Mouse (Mus musculus): Measurements from ENCODE around the gene Rpl6. TPM values are rescaled to one million over a fixed set of nuclear protein-coding genes. Genes with fewer than 3 reads are reported as not detected.
A peak's percentile ranks its signal among the peaks of the same experiment; 100 is the strongest.

Gene Rpl6
- 453 and 464 TPM in 2 replicates for polyA plus RNA-seq (2015; fragmentation: Nextera tagmentation; extraction: Ambion mirVana)

DNA sequence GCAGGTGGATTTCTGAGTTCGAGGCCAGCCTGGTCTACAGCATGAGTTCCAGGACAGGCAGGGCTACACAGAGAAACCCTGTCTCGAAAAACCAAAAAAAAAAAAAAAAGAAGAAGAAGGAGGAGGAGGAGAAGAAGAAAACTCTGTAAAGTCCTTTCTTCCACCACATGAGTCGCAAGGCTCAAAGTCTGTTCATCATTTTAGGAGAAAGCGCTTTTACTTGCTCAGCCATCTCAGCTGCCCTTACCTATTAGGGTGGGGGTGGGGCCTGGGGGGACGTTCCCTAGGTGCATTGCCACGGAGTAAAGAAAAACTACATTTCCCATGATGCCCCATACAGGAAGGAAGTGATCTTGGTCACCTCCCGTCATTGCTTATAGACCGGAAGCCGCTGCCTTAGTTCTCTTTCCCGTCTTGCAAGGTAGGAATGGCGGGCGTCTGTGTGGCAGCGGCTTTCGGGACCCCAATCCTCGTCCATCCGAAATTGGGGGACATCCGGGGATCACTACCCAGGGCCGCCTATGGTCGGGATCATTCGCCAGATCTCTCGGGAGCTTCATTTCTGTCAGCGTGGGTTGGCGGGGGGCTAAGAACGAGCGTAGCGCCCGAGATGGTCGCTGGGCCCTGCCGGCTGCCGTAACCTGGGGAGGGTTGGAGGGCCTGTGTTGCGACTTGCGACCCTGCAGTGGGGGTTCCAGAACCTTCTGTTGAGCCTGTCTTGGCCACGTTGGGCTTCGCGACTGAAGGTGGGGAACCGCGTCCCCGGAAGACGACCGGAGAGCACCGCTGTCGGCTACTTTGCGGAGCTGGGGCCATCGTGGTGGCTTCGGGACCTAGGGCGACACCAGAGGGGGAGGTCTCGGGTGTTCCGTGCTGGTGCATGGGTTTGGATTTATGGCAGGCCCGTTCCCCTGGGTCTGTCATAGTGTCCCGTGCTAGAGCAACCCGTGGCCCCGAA is at the start of gene Rpl6:
Gene Rpl6 (plus strand): TSS at position 350 of the 958 bp plus-strand sequence.
- 0 out of 2 replicates have a peak, but pooled peaks have one; percentile 2 for TF ChIP-seq CTCF (IDR thresholded peaks at IDR 0.05; ENCODE audit: low read depth)
- TF ChIP-seq EP300 (optimal IDR thresholded peaks at IDR 0.05), result no peak
- Histone ChIP-seq H3K4me1 (replicated peaks; ENCODE audit: control insufficient read depth, insufficient read depth) (no peaks in the 10 kb centered on the region; the same call in 1 of the 2 replicates), H3K36me3 (ENCODE audit: control insufficient read depth, insufficient read depth, low read length) (peaks cover 21% of the 10 kb centered on the region), H3K4me3 (ENCODE audit: low read depth, low read length) (peak within 1 kb of the TSS; percentile 95), H3K9me3 (ENCODE audit: control insufficient read depth, low read length) (no peaks in the 10 kb centered on the region), H3K9ac (ENCODE audit: low read length) (peak within 1 kb of the TSS; percentile 99), H3K4me2 (replicated peaks; ENCODE audit: low read depth) (peak within 1 kb of the TSS; percentile 70), H3K27me3 (ENCODE audit: control insufficient read depth, insufficient read depth, low read length) (no peaks in the 10 kb centered on the region), H3K27ac (replicated peaks) (peak within 1 kb of the TSS; percentile 84)
- peak; percentile 79 for DNase-seq (ENCODE audit: low spot score)
- under 1% methylated on average over 52 of the region's 52 CpGs for WGBS
- peak; percentile 89 for ATAC-seq (ENCODE audit: low FRiP score, low TSS enrichment)

DNA sequence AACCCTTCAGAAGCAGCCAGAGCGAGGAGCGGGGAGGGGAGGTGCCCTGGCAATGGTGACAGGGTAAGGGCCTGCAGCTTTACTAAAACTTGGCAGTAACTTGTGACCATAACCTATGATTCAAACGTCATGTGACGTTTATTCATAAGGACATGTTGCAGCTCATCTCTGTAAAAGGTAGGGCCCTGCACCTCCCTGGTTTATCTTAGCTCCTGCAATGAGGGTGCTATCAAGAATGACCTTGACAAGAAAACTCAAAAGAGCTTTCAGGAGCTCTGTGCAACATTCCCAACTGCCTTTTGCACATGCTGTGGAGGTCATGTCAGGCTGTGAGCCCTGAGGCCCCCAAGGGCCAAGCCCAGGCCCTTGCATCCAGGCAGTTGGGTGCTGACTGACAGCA is 48.2 kb upstream of the Rpl6 start:
- Histone ChIP-seq H3K4me1 (replicated peaks; ENCODE audit: control insufficient read depth, insufficient read depth) (no peaks in the 10 kb centered on the region), H3K27ac (replicated peaks) (no peak overlapping the region), H3K9ac (ENCODE audit: low read length) (no peak overlapping the region), H3K9me3 (ENCODE audit: control insufficient read depth, low read length) (no peaks in the 10 kb centered on the region), H3K36me3 (ENCODE audit: control insufficient read depth, insufficient read depth, low read length) (peaks cover 8% of the 10 kb centered on the region; the same call in 1 of the 2 replicates), H3K27me3 (ENCODE audit: control insufficient read depth, insufficient read depth, low read length) (no peaks in the 10 kb centered on the region), H3K4me3 (ENCODE audit: low read depth, low read length) (no peak overlapping the region), H3K4me2 (replicated peaks; ENCODE audit: low read depth) (no peak overlapping the region)
- ATAC-seq (ENCODE audit: low FRiP score, low TSS enrichment), result no peak
- TF ChIP-seq EP300 (optimal IDR thresholded peaks at IDR 0.05) (no peak), CTCF (IDR thresholded peaks at IDR 0.05; ENCODE audit: low read depth) (no peak)
- WGBS, result 88% methylated on average over 4 of the region's 4 CpGs
- DNase-seq (ENCODE audit: low spot score), result no peak

- no peak for DNase-seq (ENCODE audit: low spot score)
Observed at GRCm38 (mm10) chr5:121157017-121157416, 47.3 kb upstream of the Rpl6 start.

GRCm38 (mm10) chr5:121157489-121157888 is 46.8 kb upstream of the Rpl6 start:
- H3K4me2 ChIP-seq (replicated peaks; ENCODE audit: low read depth), result no peak overlapping the region
- no peak for DNase-seq (ENCODE audit: low spot score)
- 94% methylated on average over 5 of the region's 5 CpGs for WGBS
- no peak for ATAC-seq (ENCODE audit: low FRiP score, low TSS enrichment)
- H3K9me3 ChIP-seq (ENCODE audit: control insufficient read depth, low read length), result no peaks in the 10 kb centered on the region
- H3K9ac ChIP-seq (ENCODE audit: low read length), result no peak overlapping the region
- H3K4me1 ChIP-seq (replicated peaks; ENCODE audit: control insufficient read depth, insufficient read depth), result no peaks in the 10 kb centered on the region
- H3K27ac ChIP-seq (replicated peaks), result no peak overlapping the region
- no peak overlapping the region for H3K4me3 ChIP-seq (ENCODE audit: low read depth, low read length)
- H3K27me3 ChIP-seq (ENCODE audit: control insufficient read depth, insufficient read depth, low read length), result no peaks in the 10 kb centered on the region
- TF ChIP-seq CTCF (IDR thresholded peaks at IDR 0.05; ENCODE audit: low read depth) (no peak), EP300 (optimal IDR thresholded peaks at IDR 0.05) (no peak)
- H3K36me3 ChIP-seq (ENCODE audit: control insufficient read depth, insufficient read depth, low read length), result peaks cover 15% of the 10 kb centered on the region

More at GRCm38 (mm10) chr5:121157017-121157416, 47.3 kb upstream of the Rpl6 start:
- ATAC-seq (ENCODE audit: low FRiP score, low TSS enrichment), result no peak
- no peaks in the 10 kb centered on the region for H3K27me3 ChIP-seq (ENCODE audit: control insufficient read depth, insufficient read depth, low read length)
- no peak overlapping the region for H3K4me2 ChIP-seq (replicated peaks; ENCODE audit: low read depth)
- no peak overlapping the region for H3K9ac ChIP-seq (ENCODE audit: low read length)
- H3K27ac ChIP-seq (replicated peaks), result no peak overlapping the region
- TF ChIP-seq CTCF (IDR thresholded peaks at IDR 0.05; ENCODE audit: low read depth) (no peak), EP300 (optimal IDR thresholded peaks at IDR 0.05) (no peak)
- H3K4me3 ChIP-seq (ENCODE audit: low read depth, low read length), result no peak overlapping the region
- H3K9me3 ChIP-seq (ENCODE audit: control insufficient read depth, low read length), result no peaks in the 10 kb centered on the region
- H3K4me1 ChIP-seq (replicated peaks; ENCODE audit: control insufficient read depth, insufficient read depth), result no peaks in the 10 kb centered on the region
- H3K36me3 ChIP-seq (ENCODE audit: control insufficient read depth, insufficient read depth, low read length), result peaks cover 11% of the 10 kb centered on the region
- 36% methylated on average over 2 of the region's 2 CpGs for WGBS

- TF ChIP-seq CTCF (IDR thresholded peaks at IDR 0.05; ENCODE audit: low read depth) (no peak), EP300 (optimal IDR thresholded peaks at IDR 0.05) (no peak)
- Histone ChIP-seq H3K4me1 (replicated peaks; ENCODE audit: control insufficient read depth, insufficient read depth) (no peaks in the 10 kb centered on the region), H3K27ac (replicated peaks) (no peak overlapping the region), H3K9ac (ENCODE audit: low read length) (no peak overlapping the region), H3K36me3 (ENCODE audit: control insufficient read depth, insufficient read depth, low read length) (peaks cover 16% of the 10 kb centered on the region), H3K27me3 (ENCODE audit: control insufficient read depth, insufficient read depth, low read length) (no peaks in the 10 kb centered on the region), H3K4me3 (ENCODE audit: low read depth, low read length) (no peak overlapping the region), H3K4me2 (replicated peaks; ENCODE audit: low read depth) (no peak overlapping the region), H3K9me3 (ENCODE audit: control insufficient read depth, low read length) (no peaks in the 10 kb centered on the region)
- DNase-seq (ENCODE audit: low spot score) (no peak), ATAC-seq (ENCODE audit: low FRiP score, low TSS enrichment) (no peak)
- 88% methylated on average over 7 of the region's 7 CpGs for WGBS
Observed at GRCm38 (mm10) chr5:121158966-121159365, 45.3 kb upstream of the Rpl6 start.

DNA sequence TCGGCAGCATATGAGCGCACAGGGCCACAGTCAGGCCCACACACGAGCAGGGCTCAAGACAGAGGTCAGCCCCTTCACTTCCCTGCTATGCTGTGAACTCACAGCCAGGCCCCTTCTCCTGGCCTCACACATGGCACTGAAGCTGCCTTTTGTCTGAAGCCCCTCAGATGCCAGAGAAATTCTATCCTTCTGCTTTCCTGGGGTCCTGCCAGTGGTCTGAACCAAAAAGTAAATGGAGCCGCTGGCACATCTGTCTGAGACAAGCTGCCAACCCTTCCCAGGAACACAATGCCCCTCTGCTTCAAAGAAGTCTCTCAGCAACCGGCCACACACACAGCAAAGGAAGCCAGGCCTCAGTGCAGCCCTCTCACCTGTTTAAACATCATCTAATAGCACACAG is 42.0 kb upstream of the Rpl6 start:
- Histone ChIP-seq H3K4me1 (replicated peaks; ENCODE audit: control insufficient read depth, insufficient read depth) (no peaks in the 10 kb centered on the region), H3K4me3 (ENCODE audit: low read depth, low read length) (no peak overlapping the region), H3K9me3 (ENCODE audit: control insufficient read depth, low read length) (no peaks in the 10 kb centered on the region), H3K4me2 (replicated peaks; ENCODE audit: low read depth) (no peak overlapping the region), H3K27me3 (ENCODE audit: control insufficient read depth, insufficient read depth, low read length) (no peaks in the 10 kb centered on the region), H3K36me3 (ENCODE audit: control insufficient read depth, insufficient read depth, low read length) (peaks cover 26% of the 10 kb centered on the region), H3K27ac (replicated peaks) (no peak overlapping the region), H3K9ac (ENCODE audit: low read length) (no peak overlapping the region)
- 79% methylated on average over 5 of the region's 5 CpGs for WGBS
- no peak for DNase-seq (ENCODE audit: low spot score)
- TF ChIP-seq EP300 (optimal IDR thresholded peaks at IDR 0.05) (no peak), CTCF (IDR thresholded peaks at IDR 0.05; ENCODE audit: low read depth) (no peak)
- no peak for ATAC-seq (ENCODE audit: low FRiP score, low TSS enrichment)

All from stomach, postnatal 0 days (tissue).